20 mouse cellular contexts compared by ENCODE assay signal in the genomic region with DNA sequence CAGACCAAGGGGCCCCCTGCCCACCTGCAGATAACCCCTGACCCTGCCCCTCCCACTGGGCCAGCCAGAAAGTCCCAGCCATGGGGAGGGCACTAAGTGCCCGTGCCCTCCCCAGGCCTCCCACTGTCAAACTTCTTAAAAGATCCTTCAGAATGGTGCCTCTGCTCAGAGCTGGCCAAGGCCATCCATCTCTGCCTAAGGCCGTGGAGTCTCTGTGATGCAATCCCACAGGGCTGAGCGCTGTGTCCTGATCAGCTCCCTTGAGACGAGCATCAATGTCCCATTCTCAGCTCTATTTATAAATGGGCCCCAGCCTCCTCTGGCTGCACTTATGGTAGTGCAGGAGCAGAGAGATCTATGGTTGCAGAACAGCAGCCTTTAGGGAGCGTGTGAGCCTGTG.
"Had no signal": no experiment of that assay in that cellular context is flagged by ENCODE, and none has a peak within 500 bp of the region (broad histone marks: within the 10 kb centered on the region; RNA-seq: fewer than 3 reads in every experiment).

No protein-coding gene starts in this region.

- ATAC-seq: liver, embryonic 12.5 days; midbrain, embryonic 13.5 days; midbrain, embryonic 16.5 days had no signal

- H3K9ac ChIP-seq: limb, embryonic 13.5 days; liver, embryonic 12.5 days; liver, embryonic 15.5 days; lung, embryonic 15.5 days; midbrain, embryonic 13.5 days; neural tube, embryonic 13.5 days had no signal

- H3K4me3 ChIP-seq: limb, embryonic 13.5 days; liver, embryonic 12.5 days; liver, embryonic 15.5 days; lung, embryonic 15.5 days; megakaryocyte, embryonic 14.5 days; midbrain, embryonic 10.5 days; midbrain, embryonic 13.5 days; myocyte; neural tube, embryonic 13.5 days had no signal

- H3K9me3 ChIP-seq: limb, embryonic 13.5 days; liver, embryonic 12.5 days; liver, embryonic 15.5 days; lung, embryonic 15.5 days; midbrain, embryonic 10.5 days; midbrain, embryonic 13.5 days; neural tube, embryonic 13.5 days had no signal

- H3K27me3 ChIP-seq: lung, embryonic 15.5 days had no signal

- H3K27ac ChIP-seq: limb, embryonic 13.5 days; liver, embryonic 12.5 days; liver, embryonic 15.5 days; lung, embryonic 15.5 days; midbrain, embryonic 10.5 days; midbrain, embryonic 13.5 days; neural tube, embryonic 13.5 days had no signal

- H3K4me2 ChIP-seq: limb, embryonic 13.5 days; liver, embryonic 12.5 days; liver, embryonic 15.5 days; lung, embryonic 15.5 days; midbrain, embryonic 13.5 days; neural tube, embryonic 13.5 days had no signal

- DNase-seq: kidney, postnatal 14 days; left cerebral cortex, postnatal 4 days; liver; lung, adult 18-20 months; lung, postnatal 10 days; lung, postnatal 36 days; retina, postnatal 1 day; right cerebral cortex, postnatal 25 days; thymus, adult 18-20 months; thymus, postnatal 36 days had no signal

- H3K4me1 ChIP-seq: liver, embryonic 15.5 days had no signal

- H3K36me3 ChIP-seq: limb, embryonic 13.5 days; liver, embryonic 12.5 days; liver, embryonic 15.5 days; lung, embryonic 15.5 days; midbrain, embryonic 10.5 days; midbrain, embryonic 13.5 days; neural tube, embryonic 13.5 days had no signal
